Mouse (Mus musculus): ENCODE results near the gene Cuta. TPM values are rescaled to one million over a fixed set of nuclear protein-coding genes. Genes with fewer than 3 reads are reported as not detected.
"Not testable (repeated sequence)": the region's sequence is repeated elsewhere in the genome, so short reads cannot be mapped to it uniquely, and the experiment has no call there.

Gene Cuta
- total RNA-seq, 1 experiment from 2014 or later, result 153 TPM

DNA sequence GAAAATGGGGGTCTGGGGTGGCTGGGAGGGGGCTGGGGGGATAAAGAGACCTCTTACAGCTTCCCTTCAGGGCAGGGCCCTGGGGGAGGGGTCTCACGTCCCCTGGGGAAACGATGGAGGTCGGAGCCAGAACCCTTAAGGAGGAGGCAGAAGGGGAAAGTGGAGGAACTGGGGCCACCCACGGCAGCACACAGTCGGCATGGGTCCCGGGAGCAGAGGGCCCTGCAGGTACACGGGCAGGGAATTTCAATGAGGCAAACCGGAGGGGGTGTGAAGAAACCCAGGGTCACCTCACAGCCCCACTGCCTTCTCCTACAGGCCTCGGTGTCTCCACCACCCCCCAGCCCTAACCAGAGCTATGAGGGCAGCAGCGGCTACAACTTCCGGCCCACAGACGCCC is 2.9 kb downstream of the Cuta start:
- no peak for DNase-seq

DNA sequence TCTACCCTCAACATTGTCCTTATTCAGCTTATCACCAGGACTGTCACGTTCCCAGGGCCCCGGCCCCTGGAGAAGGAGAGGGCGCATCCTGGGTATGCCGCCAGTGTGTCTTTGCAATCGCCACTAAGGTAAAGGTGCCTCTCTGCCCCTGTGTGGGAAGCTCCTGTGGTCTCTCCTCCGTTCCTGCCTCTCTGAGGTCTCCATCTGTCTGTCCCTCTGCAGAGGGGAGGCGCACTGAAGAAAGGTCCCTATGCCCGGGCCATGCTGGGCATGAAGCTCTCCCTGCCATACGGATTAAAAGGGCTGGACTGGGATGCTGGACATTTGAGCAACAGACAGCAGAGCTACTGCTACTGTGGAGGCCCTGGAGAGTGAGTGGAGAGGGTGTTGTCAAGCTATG is 4.3 kb downstream of the Cuta start:
- DNase-seq, result no peak

DNA sequence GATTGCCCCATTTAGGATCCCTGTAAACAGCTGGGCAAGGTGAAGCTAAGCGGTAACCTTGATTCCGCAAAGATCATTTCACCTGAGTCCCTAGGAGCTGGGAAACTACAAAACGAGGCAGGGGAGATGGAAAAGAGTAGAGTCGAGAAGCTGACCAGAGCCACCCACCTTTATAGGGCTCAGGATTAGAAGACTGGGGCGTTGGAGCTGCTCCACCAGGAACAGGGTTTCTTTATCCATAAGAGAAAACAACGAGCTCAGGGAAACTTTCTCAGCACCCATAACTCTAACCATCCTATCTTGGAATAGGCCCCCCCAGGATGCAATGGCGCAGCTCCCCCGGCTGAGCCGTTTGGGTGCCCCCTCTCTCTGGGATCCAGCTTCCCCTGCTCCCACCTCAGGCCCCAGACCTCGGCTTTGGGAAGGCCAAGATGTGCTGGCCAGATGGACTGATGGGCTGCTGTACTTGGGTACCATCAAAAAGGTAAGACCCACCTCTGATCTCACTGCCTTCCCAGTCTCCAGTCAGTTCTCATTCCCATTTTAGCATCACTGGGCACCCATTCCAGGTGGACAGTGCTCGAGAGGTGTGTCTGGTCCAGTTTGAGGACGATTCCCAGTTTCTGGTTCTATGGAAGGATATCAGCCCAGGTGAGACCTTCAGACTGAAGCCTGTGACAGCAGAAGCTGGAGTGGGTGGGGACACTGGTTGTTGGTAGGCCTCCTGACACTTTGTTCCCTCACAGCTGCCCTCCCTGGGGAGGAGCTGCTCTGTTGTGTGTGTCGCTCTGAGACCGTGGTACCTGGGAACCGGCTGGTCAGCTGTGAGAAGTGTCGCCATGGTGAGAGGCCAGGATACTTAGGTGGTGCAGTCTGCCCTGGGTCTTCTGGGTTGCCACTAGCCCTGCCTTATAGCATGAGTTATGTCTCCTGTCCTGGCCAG is 5.2 kb downstream of the Cuta start:
- DNase-seq, result no peak

DNA sequence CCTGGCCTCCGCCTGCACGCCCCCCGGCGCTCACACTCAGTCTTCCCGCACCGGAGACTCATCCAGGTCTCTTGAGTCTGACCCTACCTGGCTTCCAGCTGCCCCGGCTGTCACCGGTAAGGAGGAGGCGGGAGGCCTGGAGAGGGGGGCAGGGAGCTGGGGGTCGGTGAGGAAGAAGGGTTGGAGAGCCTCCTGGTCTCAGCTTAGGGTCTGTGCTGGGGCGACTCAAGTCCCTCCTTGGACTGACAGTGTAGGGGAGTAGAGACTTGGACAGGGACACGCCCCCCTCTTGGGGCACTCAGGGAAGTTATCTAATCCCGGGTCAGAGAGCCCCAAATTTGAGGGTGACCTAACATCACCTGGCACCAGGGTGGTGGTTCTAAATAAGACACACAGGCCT is 6.0 kb downstream of the Cuta start:
- no peak for DNase-seq

DNA sequence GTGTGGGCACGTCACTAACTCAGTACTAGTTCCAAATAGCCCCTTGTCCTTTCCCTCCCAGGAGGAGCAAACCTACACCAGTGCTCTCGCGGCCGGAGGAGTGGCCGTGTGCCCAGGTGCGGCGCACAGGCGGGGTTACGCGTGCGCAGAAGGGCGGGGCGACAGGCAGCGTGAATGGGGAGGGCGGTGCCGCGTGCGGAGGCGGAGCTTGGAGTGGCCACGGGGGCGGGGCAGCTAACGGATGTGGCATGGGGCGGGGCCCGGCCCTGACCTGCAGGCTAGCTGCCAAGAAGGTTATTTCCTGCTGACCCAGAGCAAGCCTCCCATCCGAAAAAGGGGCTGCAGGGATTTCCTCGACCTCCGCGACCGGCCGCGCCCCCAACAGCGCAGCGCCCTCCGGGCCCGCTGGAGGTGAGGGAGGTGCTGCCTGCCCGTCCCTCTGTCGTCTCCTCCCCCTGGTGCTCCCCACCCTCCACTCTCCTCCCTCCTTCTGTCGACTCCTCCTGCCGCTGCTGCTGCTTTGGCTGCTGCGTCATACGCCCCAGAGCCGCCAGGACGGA is 6.5 kb downstream of the Cuta start, which contains the start of gene Phf1:
Gene Phf1 (plus strand): TSS at position 214 of the 560 bp plus-strand sequence.
- DNase-seq, result peak; percentile 100

DNA sequence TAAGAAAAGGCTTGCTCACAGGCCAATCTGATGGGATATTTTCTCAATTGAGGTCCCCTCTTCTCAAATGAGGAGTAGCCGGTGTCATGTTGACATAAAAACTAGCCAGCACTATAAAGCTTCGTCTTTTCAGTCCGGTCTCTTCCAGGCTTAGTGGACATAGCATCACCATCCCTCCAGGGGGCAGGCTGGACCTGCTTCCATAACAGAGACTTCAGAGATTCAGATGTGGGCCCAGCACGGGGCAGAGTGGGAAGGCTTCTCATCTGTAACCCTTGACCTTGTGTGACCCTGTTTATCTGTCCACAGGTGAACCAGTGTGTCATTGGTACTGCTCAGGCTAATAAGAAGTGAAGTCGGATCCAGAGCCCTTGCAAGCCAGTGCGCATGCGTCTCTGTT is 7.6 kb downstream of the Cuta start:
- peak; percentile 58 for DNase-seq

DNA sequence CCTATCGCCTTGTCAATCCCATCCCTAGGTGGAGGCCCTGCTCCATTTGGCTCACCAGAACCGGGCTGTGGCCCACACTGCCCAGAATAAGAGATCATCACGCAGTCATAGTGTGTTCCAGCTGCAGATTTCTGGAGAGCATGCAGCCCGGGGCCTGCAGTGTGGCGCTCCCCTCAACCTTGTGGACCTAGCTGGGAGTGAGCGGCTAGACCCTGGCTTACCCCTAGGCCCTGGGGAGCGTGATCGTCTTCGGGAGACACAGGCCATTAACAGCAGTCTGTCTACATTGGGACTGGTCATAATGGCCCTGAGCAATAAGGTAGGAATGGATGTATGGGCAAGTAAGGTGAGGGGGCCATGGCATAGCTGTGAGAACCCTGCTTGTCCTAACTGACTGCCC is 14.0 kb downstream of the Cuta start:
- DNase-seq, result not testable (repeated sequence)

DNA sequence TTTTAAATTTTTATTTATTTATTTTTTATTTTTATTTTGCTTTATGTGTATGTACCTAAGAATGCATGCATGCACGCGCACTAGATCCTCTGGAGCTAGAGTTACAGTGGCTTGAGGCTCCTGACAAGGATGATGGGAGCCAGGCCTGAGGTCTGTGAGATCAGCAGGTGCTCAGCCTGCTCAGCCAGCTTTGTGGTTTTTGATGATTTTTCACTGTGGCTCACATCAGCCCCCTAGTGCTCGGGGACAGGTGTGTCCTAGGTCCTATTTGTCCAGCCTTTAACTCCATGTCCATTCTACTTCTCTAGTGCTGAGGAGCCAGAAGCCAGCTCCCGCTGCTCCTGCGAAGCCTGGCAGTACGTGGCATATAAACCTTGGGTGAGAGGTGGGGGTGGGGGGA is 17.0 kb downstream of the Cuta start:
- DNase-seq, result not testable (repeated sequence)

DNA sequence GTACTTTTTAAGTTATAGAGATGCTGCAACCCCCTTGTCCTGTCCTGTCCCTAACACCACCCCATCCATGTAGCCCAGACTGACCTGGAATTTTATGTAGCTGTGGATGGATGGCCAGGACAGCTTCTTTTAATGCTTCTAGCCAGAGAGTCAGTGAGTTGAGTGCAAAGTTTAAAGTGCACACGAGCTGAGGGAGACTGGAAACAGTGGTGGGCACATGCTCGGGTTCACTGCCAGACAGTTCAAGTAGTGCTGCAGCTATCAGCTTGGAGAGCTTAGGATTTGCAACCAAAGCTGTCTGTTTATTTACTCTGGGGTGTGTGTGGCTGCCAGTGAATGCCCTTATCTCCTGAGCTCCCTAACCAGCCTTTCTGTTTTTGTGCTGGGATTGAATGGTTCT is 19.9 kb downstream of the Cuta start:
- DNase-seq, result not testable (repeated sequence)

DNA sequence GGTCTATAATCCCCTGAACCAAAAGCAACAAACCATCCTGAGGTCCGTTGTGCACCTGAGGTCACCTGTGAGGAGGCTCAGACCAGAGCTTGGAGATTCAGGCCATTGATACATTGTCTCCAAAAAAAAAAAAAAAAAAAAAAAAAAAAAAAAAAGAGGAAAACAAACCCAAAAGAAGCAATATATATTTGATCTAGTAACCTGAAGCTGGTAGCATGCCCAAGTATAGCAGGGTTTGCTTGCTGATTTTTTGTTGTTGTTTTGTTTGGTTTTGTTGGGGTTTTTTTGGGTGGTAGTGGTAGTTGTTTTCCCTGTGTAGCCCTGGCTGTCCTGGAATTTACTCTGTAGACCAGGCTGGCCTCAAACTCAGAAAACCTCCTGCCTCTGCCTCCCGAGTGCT is 21.0 kb downstream of the Cuta start:
- no peak for DNase-seq

DNA sequence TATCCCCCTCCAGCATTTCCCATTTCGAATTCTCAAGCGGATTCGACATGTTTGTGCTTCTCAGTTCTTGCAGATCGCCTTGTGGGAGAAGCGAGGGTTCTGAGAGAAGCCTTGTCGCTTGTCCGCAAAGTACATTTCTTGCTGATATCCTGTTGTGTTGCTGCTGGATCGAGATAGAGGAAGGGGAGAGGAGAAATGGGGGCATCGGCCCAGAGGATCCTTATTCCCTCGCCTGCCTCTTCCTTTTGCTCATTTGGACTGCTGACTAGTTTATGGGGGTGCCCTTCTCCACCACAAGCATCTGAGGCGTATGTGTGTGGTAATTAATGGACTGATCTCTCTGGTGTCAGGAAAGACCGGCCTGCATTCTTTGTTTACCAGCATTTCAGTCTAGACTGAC is 21.8 kb downstream of the Cuta start:
- not testable (repeated sequence) for DNase-seq

DNA sequence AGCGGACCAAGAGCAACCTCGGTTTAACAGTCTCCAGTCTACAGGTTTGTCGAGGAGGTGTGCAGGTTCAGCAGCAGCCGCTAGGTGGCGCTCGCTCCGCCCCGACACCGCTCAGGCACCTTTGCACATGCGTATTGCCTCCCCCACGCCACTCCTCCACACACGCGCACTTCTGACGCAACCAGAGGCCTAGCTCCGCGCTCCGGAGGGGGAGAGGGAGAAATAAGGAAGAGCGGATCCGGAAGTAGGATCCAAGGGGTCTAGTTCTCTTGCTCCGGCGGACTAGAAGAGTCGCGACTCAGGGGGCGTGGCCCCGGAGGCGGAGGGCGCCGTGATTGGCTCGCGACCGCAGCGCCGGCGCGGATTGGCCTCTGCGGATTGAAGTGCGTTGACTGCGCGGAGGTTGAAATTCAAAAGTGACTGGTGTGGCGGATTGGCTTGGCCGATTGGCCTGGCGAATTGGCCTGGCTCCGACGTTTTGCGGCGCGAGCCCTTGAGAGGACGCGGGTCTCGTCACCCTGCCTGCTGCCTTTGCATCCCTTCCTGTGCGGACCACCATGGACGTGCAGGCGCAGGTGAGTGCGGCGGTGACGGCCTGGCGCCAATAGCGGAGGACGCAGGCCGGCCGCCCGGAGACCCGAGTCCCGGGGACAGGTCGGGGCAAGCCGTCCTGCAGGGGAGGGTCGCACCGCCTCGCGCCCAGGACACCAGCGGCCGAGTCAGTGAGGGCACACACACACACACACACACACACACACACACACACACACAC is 22.5 kb downstream of the Cuta start, which contains the start of gene Kifc5b:
Gene Kifc5b (plus strand): TSS at position 381 of the 772 bp plus-strand sequence.
- peak; percentile 98 for DNase-seq

DNA sequence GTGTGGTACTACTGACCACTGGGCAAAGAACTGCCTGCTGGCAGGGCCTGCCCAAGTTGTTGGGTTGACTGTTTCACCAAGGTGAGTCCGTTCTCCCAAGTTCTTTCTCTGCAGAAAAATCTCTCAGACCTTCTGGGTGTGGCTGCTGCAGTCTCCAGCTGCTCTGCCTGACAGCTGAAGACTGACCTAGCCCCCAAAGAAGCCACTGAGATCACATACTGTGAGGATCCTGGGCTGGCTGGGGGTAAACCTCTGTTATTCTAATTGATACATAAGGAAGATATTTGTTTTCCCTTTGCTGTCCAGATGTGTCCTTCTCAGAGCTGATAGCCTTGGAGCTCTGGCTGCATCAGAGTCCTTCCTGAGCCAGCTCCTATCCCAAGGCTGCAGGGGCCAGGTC is 24.1 kb downstream of the Cuta start:
- DNase-seq, result no peak

DNA sequence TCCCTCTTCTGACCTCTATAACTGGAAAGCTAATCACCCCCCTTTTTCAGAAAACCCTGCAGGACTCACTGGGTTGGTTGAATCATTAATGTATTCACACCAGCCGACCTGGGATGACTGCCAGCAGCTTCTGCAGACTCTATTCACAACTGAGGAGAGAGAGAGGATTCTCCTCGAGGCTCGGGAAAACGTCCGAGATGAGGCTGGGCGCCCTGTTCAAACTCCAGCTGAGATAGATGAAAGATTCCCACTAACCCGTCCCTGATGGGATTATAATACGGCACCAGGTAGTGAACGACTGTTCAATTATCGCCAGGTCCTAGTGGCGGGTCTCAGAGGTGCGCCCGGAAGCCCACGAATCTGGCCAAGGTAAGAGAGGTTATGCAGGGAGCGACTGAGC is 31.9 kb downstream of the Cuta start:
- DNase-seq, result not testable (repeated sequence)

DNA sequence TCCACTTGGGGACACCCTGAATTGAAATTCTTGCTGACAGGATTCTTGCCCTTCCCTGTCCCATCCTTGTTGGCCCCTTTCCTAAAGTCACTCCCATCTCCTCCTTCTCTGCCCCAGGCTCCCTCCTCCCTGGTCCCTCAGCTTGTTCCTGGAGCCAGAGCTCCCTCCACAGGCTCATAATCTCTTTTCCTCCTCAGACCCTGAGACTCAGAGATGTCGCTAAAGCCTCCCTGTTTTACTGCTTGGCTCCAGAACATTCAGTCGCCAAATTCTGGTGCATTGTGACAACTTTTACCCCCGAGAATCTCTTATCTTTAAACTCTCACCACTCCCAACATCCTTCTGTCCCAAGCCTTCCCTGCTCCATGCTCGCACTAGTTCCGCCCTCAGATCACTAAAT is 35.0 kb downstream of the Cuta start:
- DNase-seq, result no peak

DNA sequence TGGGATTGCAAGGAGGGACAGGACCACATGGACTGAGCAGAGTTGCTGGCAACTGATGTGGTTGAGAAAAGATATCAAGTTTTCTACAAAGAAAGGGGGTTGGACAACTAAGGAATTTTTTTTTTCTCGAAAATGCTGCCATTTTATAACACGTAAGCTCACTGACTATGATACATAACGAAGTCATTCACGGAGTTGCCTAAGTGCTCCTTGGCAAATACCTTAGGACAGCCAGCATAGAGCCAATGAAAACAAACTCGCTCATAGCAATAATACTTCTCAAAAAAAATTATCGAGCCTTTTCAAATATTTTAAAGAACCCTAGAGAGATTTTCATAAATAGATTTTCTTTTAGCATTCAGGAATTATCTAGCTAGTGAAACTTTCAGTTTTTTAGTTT is 38.5 kb downstream of the Cuta start:
- no peak for DNase-seq

DNA sequence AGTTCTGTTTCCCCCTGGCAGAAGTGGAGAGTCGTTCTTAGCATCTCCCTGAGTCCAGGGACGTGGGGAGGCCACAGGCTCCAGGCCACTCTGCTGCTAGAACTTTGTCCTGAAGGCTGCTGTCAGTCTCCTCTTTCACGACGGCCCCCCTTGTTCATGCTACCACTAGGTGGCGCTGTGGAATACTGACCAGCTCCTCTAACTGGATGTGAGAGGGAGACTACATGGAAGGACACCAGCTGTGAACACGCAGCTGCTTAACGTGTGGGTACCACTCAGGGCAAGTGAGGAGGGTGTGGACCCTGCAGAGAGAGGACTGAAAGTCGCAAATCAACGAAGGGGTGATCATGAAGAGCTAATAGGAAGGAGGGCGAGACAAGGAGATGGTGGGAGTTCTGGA is 43.8 kb downstream of the Cuta start:
- peak; percentile 71 for DNase-seq

DNA sequence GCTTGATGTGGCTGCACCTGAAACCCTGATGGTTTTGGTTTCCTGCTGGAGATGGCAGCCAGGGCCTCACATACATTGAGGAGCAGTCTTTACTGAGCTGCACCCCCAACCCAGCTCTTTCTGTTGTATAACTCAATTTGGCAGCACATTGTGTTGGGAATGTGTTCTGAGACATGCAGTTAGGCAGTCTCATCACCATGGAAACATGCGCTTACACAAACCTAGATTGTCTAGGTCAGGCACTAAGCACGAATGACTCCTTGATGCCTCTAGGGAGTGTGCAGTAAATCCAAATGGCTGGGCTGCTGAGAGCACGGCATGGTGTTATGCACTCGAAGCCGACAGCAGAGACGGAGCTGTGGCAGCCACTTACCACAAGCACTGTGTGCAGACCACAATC is 45.0 kb downstream of the Cuta start:
- DNase-seq, result no peak

DNA sequence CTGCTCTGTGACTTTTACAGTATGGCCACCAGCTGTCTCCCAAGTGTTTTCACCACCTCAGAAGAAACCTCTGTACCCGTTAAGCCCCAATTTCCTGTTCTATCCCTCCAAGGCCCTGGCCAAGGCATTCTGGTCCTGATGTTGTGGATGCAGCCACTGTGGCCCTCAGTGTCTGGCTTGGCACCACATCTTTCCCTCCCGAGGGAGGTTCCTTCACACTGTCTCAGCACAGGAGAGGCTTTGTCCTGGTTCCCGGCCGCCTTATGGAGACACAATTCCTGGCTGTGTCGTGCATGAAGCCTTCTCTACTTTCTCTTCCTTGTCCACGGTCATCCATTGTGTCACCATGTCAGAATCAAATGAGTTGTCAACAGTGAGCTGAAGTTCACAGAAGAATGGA is 45.9 kb downstream of the Cuta start:
- DNase-seq, result no peak

DNA sequence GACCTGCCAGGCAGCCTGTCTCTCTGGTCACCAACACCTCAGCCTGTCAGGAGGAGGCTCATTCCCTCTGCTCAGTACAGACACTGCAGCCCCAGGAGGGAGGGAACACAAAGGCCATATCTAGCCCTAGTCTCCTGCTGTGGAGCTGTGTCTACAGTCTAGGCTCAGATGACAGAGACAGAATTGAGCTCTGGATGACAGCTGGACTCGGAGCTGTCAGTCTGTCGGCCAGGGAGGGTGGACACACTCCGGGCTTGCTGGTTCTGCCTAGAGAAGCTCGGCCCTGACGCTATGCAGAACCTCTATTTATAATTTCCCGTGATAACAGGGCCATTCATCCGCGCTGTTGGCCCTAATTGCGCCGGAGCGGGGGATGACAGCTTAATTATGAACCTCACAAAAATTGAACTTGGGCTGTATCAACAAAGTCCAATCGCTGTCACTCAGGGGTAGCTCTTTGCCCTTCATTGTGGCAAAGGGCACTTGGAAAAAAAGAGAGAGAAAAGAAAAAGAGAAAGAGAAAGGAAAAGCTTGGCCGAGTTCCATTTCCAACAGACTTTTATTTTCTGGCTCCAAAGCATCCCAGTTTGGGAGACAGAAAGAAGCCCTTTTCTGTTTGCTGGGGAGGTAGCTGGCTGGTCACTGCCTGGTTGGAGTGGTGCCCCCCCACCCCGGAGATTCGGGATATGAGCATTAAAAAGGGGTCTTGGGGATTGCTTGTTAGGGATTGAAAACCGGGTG is 46.6 kb downstream of the Cuta start:
- DNase-seq, result no peak

DNA sequence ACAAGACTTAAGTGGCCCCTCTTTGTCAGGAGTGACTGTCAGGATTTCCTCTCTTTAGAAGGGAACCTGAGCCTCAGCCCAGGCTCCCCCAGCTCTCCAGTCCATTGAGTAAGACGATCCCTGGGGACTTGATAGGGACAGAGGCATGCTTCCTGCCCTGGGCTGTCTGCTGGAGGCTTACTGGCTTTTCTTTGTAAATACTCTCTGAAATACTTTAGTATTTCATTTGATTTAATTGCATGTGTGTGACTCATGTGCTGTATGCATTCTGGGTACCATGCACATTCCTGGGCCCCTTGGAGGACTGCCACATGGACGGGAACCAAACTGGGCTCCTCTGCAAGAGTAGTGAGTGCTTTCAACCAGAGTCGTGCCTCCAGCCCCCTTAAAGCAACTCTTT is 51.4 kb downstream of the Cuta start:
- peak; percentile 34 for DNase-seq

DNA sequence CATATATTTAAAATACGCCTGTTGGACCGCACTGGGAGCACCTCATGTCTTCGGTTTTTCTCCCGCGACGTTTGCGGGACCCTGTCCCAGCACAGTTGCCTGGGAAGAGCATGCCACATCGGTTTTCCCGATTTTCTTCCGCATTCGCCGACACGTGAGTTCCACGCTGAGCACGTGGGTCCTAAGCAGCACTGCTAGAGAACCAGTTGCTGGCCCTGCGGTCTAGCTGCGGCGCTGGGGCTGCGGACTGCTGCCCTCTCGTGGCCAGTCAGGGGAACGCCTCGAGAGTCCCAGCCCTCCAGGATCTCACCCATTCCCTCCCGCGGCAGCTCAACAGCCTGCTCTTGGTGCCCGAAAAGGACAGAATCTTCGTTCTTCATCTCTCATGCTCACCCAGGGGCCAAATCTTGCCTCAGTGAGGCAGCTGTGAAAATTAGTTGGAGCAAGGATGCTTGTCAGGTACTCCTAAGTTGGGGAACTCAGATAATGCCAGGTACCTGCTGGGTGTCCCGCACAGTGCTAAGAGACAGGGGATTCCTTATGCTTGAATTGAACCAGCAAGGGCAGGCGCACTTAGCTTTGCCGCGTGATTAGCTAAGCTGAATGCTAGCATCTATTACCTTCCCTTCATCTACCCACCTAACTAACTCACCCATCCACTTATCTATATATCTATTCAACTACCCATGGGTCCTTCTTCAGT is 53.2 kb downstream of the Cuta start:
- DNase-seq, result peak; percentile 88

All from adrenal gland, postnatal 25 days (tissue).